Mouse (Mus musculus) CH12.LX (cell line): ENCODE results near the gene Aff1. TPM values are rescaled to one million over a fixed set of nuclear protein-coding genes. Genes with fewer than 3 reads are reported as not detected.

ENCODE experiments used
- DNase-seq: peaks from one replicate; pipeline ENCODE4 v3.0.0-alpha.2; 2013; ENCODE audit errors: extremely low read depth
- H3K27ac ChIP-seq: 2 replicates; pipeline ENCODE4 v1.5.1; 2012; ENCODE audit warnings: low read depth, mild to moderate bottlenecking, control low read depth, moderate library complexity; ENCODE audit not compliant: insufficient read depth
- H3K27me3 ChIP-seq: replicated peaks from 2 replicates; pipeline ENCODE3; 2012; ENCODE audit warnings: inconsistent platforms
- H3K36me3 ChIP-seq, 2 experiments: replicated peaks in 1 of 2; 2 replicates each; pipeline versions ENCODE3 to v1.6.1; 2012; ENCODE audit warnings: inconsistent platforms in 1 of 2, low read length in 1 of 2, mild to moderate bottlenecking in 1 of 2, mixed read lengths in 1 of 2, moderate library complexity in 1 of 2; ENCODE audit not compliant: control insufficient read depth in 1 of 2, insufficient read depth in 1 of 2
- H3K4me1 ChIP-seq, 2 experiments: 2 replicates each; pipeline ENCODE4 v1.6.1; 2012; ENCODE audit warnings: inconsistent platforms in 1 of 2, moderate library complexity in 1 of 2; ENCODE audit not compliant: insufficient read depth in 2 of 2, control insufficient read depth in 1 of 2
- H3K4me2 ChIP-seq: 2 replicates; pipeline ENCODE4 v1.6.1; 2012; ENCODE audit warnings: low read depth, mild to moderate bottlenecking, control low read depth; ENCODE audit not compliant: poor library complexity, insufficient read depth, severe bottlenecking
- H3K4me3 ChIP-seq, 3 experiments: fragments of 150-350 bp in 1 of 3; sonication (generic) in 1 of 3; replicated peaks in 1 of 3; 2 replicates each; pipeline versions ENCODE3 to v1.5.1; 2011 to 2012; ENCODE audit warnings: low read depth in 2 of 3, low read length in 2 of 3, mild to moderate bottlenecking in 2 of 3, moderate library complexity in 2 of 3, control low read depth in 1 of 3, improper control_type of control experiment in 1 of 3, inconsistent platforms in 1 of 3, mixed read lengths in 1 of 3; ENCODE audit not compliant: poor library complexity in 1 of 3
- H3K79me2 ChIP-seq: replicated peaks from 2 replicates; pipeline ENCODE4 v1.6.1; 2012; ENCODE audit warnings: mild to moderate bottlenecking, moderate library complexity; ENCODE audit not compliant: control insufficient read depth, poor library complexity, insufficient read depth, severe bottlenecking; ENCODE audit errors: extremely low read depth
- H3K9ac ChIP-seq: 2 replicates; pipeline ENCODE4 v1.6.1; 2012; ENCODE audit warnings: low read depth, mild to moderate bottlenecking, control low read depth, moderate library complexity; ENCODE audit not compliant: insufficient read depth
- H3K9me3 ChIP-seq: replicated peaks from 2 replicates; pipeline ENCODE3; 2012; ENCODE audit warnings: low read length, inconsistent platforms, mixed read lengths
- BHLHE40 ChIP-seq: IDR thresholded peaks from 2 replicates; pipeline ENCODE4 v1.6.1; 2011; ENCODE audit warnings: mild to moderate bottlenecking, low read depth, low read length, improper control_type of control experiment
- CHD1 ChIP-seq: IDR thresholded peaks from 2 replicates; pipeline ENCODE4 v1.6.1; 2012; ENCODE audit warnings: low read depth, low read length, improper control_type of control experiment, inconsistent platforms
- CHD2 ChIP-seq: IDR thresholded peaks from 2 replicates; pipeline ENCODE4 v1.6.1; 2011; ENCODE audit warnings: low read length, improper control_type of control experiment
- CTCF ChIP-seq, 2 experiments: IDR thresholded peaks in 1 of 2; conservative IDR thresholded peaks in 1 of 2; 2 replicates each; pipeline ENCODE4 v1.5.1; 2011 to 2012; ENCODE audit warnings: low read depth in 2 of 2, low read length in 2 of 2, improper control_type of control experiment in 1 of 2, inconsistent platforms in 1 of 2, mild to moderate bottlenecking in 1 of 2, moderate library complexity in 1 of 2
- E2F4 ChIP-seq: IDR thresholded peaks from 2 replicates; pipeline ENCODE4 v1.6.1; 2011; ENCODE audit warnings: low read depth, low read length, improper control_type of control experiment; ENCODE audit not compliant: insufficient replicate concordance
- ELF1 ChIP-seq: IDR thresholded peaks from 2 replicates; pipeline ENCODE4 v1.6.1; 2014; ENCODE audit warnings: low read depth, mild to moderate bottlenecking, inconsistent platforms, low read length, improper control_type of control experiment
- EP300 ChIP-seq: IDR thresholded peaks from 2 replicates; pipeline ENCODE4 v1.6.1; 2011; ENCODE audit warnings: low read length, improper control_type of control experiment
- ETS1 ChIP-seq: conservative IDR thresholded peaks from 2 replicates; pipeline ENCODE4 v1.6.1; 2012; ENCODE audit warnings: low read depth, mild to moderate bottlenecking, inconsistent platforms, low read length, improper control_type of control experiment, moderate library complexity
- GABPA ChIP-seq: IDR thresholded peaks from 2 replicates; pipeline ENCODE4 v1.6.1; 2012; ENCODE audit warnings: low read depth, low read length, improper control_type of control experiment, inconsistent platforms; ENCODE audit not compliant: insufficient replicate concordance
- HCFC1 ChIP-seq: IDR thresholded peaks from 2 replicates; pipeline ENCODE4 v1.6.1; 2012; ENCODE audit warnings: low read depth, mild to moderate bottlenecking, inconsistent platforms, low read length, improper control_type of control experiment
- IRF4 ChIP-seq: IDR thresholded peaks from 2 replicates; pipeline ENCODE4 v1.6.1; 2014; ENCODE audit warnings: low read depth, mild to moderate bottlenecking, inconsistent platforms, low read length, improper control_type of control experiment
- JUN ChIP-seq: IDR thresholded peaks from 2 replicates; pipeline ENCODE4 v1.6.1; 2011; ENCODE audit warnings: low read depth, mild to moderate bottlenecking, low read length, improper control_type of control experiment, moderate library complexity; ENCODE audit not compliant: insufficient read depth
- JUND ChIP-seq: conservative IDR thresholded peaks from 2 replicates; pipeline ENCODE4 v1.6.1; 2011; ENCODE audit warnings: low read depth, low read length, improper control_type of control experiment
- KAT2A ChIP-seq: IDR thresholded peaks from 2 replicates; pipeline ENCODE4 v1.6.1; 2012; ENCODE audit warnings: low read length, improper control_type of control experiment, inconsistent platforms; ENCODE audit not compliant: insufficient replicate concordance
- MAFK ChIP-seq: IDR thresholded peaks from 2 replicates; pipeline ENCODE4 v1.6.1; 2011; ENCODE audit warnings: low read length, improper control_type of control experiment; ENCODE audit not compliant: insufficient replicate concordance
- MAX ChIP-seq: IDR thresholded peaks from 2 replicates; pipeline ENCODE4 v1.6.1; 2011; ENCODE audit warnings: low read length, improper control_type of control experiment
- MAZ ChIP-seq: IDR thresholded peaks from 2 replicates; pipeline ENCODE4 v1.6.1; 2012; ENCODE audit warnings: low read depth, mild to moderate bottlenecking, inconsistent platforms, low read length, improper control_type of control experiment, moderate library complexity
- MEF2A ChIP-seq: IDR thresholded peaks from 2 replicates; pipeline ENCODE4 v1.6.1; 2014; ENCODE audit warnings: low read depth, mild to moderate bottlenecking, inconsistent platforms, low read length, improper control_type of control experiment, borderline replicate concordance
- MXI1 ChIP-seq: IDR thresholded peaks from 2 replicates; pipeline ENCODE4 v1.6.1; 2011; ENCODE audit warnings: mild to moderate bottlenecking, low read depth, low read length, improper control_type of control experiment
- MYC ChIP-seq: IDR thresholded peaks from 2 replicates; pipeline ENCODE4 v1.6.1; 2011; ENCODE audit warnings: low read depth, mild to moderate bottlenecking, improper control_type of control experiment, low read length
- NRF1 ChIP-seq: IDR thresholded peaks from 2 replicates; pipeline ENCODE4 v1.6.1; 2014; ENCODE audit warnings: low read depth, mild to moderate bottlenecking, inconsistent platforms, low read length, improper control_type of control experiment, moderate library complexity
- PAX5 ChIP-seq: IDR thresholded peaks from 2 replicates; pipeline ENCODE4 v1.6.1; 2012; ENCODE audit warnings: low read length, inconsistent platforms, mixed read lengths
- POLR2A ChIP-seq: IDR thresholded peaks from 2 replicates; pipeline ENCODE4 v1.6.1; 2011; ENCODE audit warnings: low read depth, mild to moderate bottlenecking, improper control_type of control experiment, low read length
- POLR2AphosphoS2 ChIP-seq: IDR thresholded peaks from 2 replicates; pipeline ENCODE4 v1.6.1; 2011; ENCODE audit warnings: low read depth, low read length, improper control_type of control experiment
- RAD21 ChIP-seq: IDR thresholded peaks from 2 replicates; pipeline ENCODE4 v1.6.1; 2011; ENCODE audit warnings: low read depth, mild to moderate bottlenecking, low read length, improper control_type of control experiment, moderate library complexity
- RCOR1 ChIP-seq: conservative IDR thresholded peaks from 2 replicates; pipeline ENCODE4 v1.6.1; 2012; ENCODE audit warnings: low read depth, mild to moderate bottlenecking, inconsistent platforms, low read length, improper control_type of control experiment
- SIN3A ChIP-seq: IDR thresholded peaks from 2 replicates; pipeline ENCODE4 v1.6.1; 2012; ENCODE audit warnings: low read length, improper control_type of control experiment, inconsistent platforms
- SMC3 ChIP-seq: IDR thresholded peaks from 2 replicates; pipeline ENCODE4 v1.6.1; 2011; ENCODE audit warnings: low read depth, low read length, improper control_type of control experiment
- TBP ChIP-seq: conservative IDR thresholded peaks from 2 replicates; pipeline ENCODE4 v1.6.1; 2011; ENCODE audit warnings: low read depth, low read length, improper control_type of control experiment
- TCF12 ChIP-seq: IDR thresholded peaks from 2 replicates; pipeline ENCODE4 v1.6.1; 2014; ENCODE audit warnings: low read depth, mild to moderate bottlenecking, inconsistent platforms, low read length, improper control_type of control experiment
- UBTF ChIP-seq: IDR thresholded peaks from 2 replicates; pipeline ENCODE4 v1.6.1; 2012; ENCODE audit warnings: low read depth, mild to moderate bottlenecking, inconsistent platforms, low read length, improper control_type of control experiment, moderate library complexity
- USF1 ChIP-seq: IDR thresholded peaks from 2 replicates; pipeline ENCODE4 v1.6.1; 2014; ENCODE audit warnings: low read depth, mild to moderate bottlenecking, inconsistent platforms, low read length, improper control_type of control experiment
- USF2 ChIP-seq: conservative IDR thresholded peaks from 2 replicates; pipeline ENCODE4 v1.6.1; 2011; ENCODE audit warnings: low read depth, low read length, improper control_type of control experiment
- ZC3H11A ChIP-seq: IDR thresholded peaks from 2 replicates; pipeline ENCODE4 v1.6.1; 2012; ENCODE audit warnings: low read depth, mild to moderate bottlenecking, inconsistent platforms, low read length, improper control_type of control experiment
- ZKSCAN1 ChIP-seq: IDR thresholded peaks from 2 replicates; pipeline ENCODE4 v1.6.1; 2012; ENCODE audit warnings: low read depth, inconsistent platforms, low read length, improper control_type of control experiment, borderline replicate concordance
- ZMIZ1 ChIP-seq: IDR thresholded peaks from 2 replicates; pipeline ENCODE4 v1.6.1; 2012; ENCODE audit warnings: low read depth, mild to moderate bottlenecking, inconsistent platforms, low read length, improper control_type of control experiment
- ZNF384 ChIP-seq: IDR thresholded peaks from 2 replicates; pipeline ENCODE4 v1.6.1; 2012; ENCODE audit warnings: low read depth, low read length, improper control_type of control experiment, inconsistent platforms
- dilution Hi-C: fragments of 300-500 bp; cut with MboI; formaldehyde crosslinking; loops from 2 replicates; pipeline ENCODE4 v1.14.3; 2020; ENCODE audit warnings: low sequenced_read_pairs; ENCODE audit not compliant: extremely low pct_unique_long_range_greater_than_20kb, extremely low pct_ligation_motif_present
- in situ Hi-C: fragments of 300-500 bp; cut with MboI; formaldehyde crosslinking; loops from 3 replicates; pipeline ENCODE4 v1.14.3; 2019; ENCODE audit warnings: low sequenced_read_pairs, low pct_ligation_motif_present, low pct_unique_long_range_greater_than_20kb, mixed read lengths
- polyA plus RNA-seq: library from polyadenylated mRNA; unstranded; fragments of >175 nt; gene quantifications from 2 replicates; pipeline ENCODE4 v1.2.1, GENCODE M21; 2012; ENCODE audit warnings: low read depth; ENCODE audit not compliant: insufficient read length
- total RNA-seq, 2 experiments: library from RNA; depleted of rRNA; stranded (reverse); fragments of 300-350 nt in 1 of 2; fragments of >200 nt in 1 of 2; gene quantifications; 2 replicates each; pipeline ENCODE4 v1.2.3; 2012 to 2014

Aff1 gene
- total RNA-seq (2012; rRNA removed) (20.7 and 21.8 TPM in 2 replicates), total RNA-seq (2014; rRNA removed) (12.0 and 13.2 TPM in 2 replicates), polyA plus RNA-seq (32.7 and 38.9 TPM in 2 replicates)

GRCm38 (mm10) chr5:103691624-103692530 lies at the start of gene Aff1:
Gene Aff1, plus strand, starts transcription at chr5:103692374.
- Histone ChIP-seq H3K79me2 (peaks cover 45% of the 10 kb centered on the region), H3K36me3 (peaks cover 0 to 2% of the 10 kb centered on the region in 2 experiments), H3K9ac (peak within 1 kb of the TSS; percentile 89), H3K4me2 (peak within 1 kb of the TSS; percentile 94), H3K9me3 (no peaks in the 10 kb centered on the region), H3K27me3 (no peaks in the 10 kb centered on the region), H3K4me3 (peak within 1 kb of the TSS; percentile 76 to 99 (median 93)), H3K27ac (peak within 1 kb of the TSS; percentile 80), H3K4me1 (peaks cover 0 to 13% of the 10 kb centered on the region in 2 experiments; a peak in 1 of 4 replicates)
- DNase-seq, result peak; percentile 78
- dilution Hi-C loops, result no loop called here
- in situ Hi-C loops, result no loop called here
- TF ChIP-seq KAT2A, result no peak
- no peak for TF ChIP-seq MAFK
- TF ChIP-seq CHD2, result peak; percentile 65
- TF ChIP-seq USF2, result no peak
- TF ChIP-seq UBTF, result 0 out of 2 replicates have a peak, but pooled peaks have one; percentile 29
- peak; percentile 91 for TF ChIP-seq CHD1
- TF ChIP-seq RCOR1, result no peak
- no peak for TF ChIP-seq CTCF (conservative IDR thresholded peaks at IDR 0.05 in 1 of 2, IDR thresholded peaks at IDR 0.05 in 1 of 2; ENCODE audit: low read depth in 2 of 2, low read length in 2 of 2)
- TF ChIP-seq MXI1, result peak; percentile 70
- TF ChIP-seq SIN3A, result peak; percentile 82
- no peak for TF ChIP-seq ZC3H11A
- TF ChIP-seq TBP, result no peak
- peak; percentile 44 for TF ChIP-seq MYC
- TF ChIP-seq HCFC1, result peak; percentile 55
- no peak for TF ChIP-seq PAX5
- TF ChIP-seq MAX, result no peak
- no peak; the same call in 1 of the 2 replicates for TF ChIP-seq EP300
- no peak; the same call in 1 of the 2 replicates for TF ChIP-seq RAD21
- no peak for TF ChIP-seq ZKSCAN1
- 0 out of 2 replicates have a peak, but pooled peaks have one; percentile 20 for TF ChIP-seq MEF2A
- TF ChIP-seq E2F4, result no peak
- TF ChIP-seq SMC3, result peak; percentile 2; the same call in 1 of the 2 replicates
- TF ChIP-seq ELF1, result peak; percentile 52; the same call in 1 of the 2 replicates
- TF ChIP-seq TCF12, result peak; percentile 64; the same call in 1 of the 2 replicates
- peak; percentile 80 for TF ChIP-seq POLR2A
- peak; percentile 45 for TF ChIP-seq BHLHE40
- TF ChIP-seq POLR2AphosphoS2, result peak; percentile 32; the same call in 1 of the 2 replicates
- no peak for TF ChIP-seq JUN
- TF ChIP-seq MAZ, result peak; percentile 84
- peak; percentile 99 for TF ChIP-seq ZNF384
- peak; percentile 27; the same call in 1 of the 2 replicates for TF ChIP-seq IRF4
- peak; percentile 30 for TF ChIP-seq ETS1
- TF ChIP-seq USF1, result no peak
- peak; percentile 25; the same call in 1 of the 2 replicates for TF ChIP-seq ZMIZ1
- TF ChIP-seq JUND, result no peak; the same call in 1 of the 2 replicates
- no peak for TF ChIP-seq NRF1
- no peak for TF ChIP-seq GABPA
